Mouse (Mus musculus) left cerebral cortex, adult 18-20 months (tissue): Measurements from ENCODE around the gene Hoxb7. TPM values are rescaled to one million over a fixed set of nuclear protein-coding genes. Genes with fewer than 3 reads are reported as not detected.

ENCODE experiments used
- DNase-seq, 2 experiments: peaks; one replicate each; pipeline ENCODE4 v3.0.0; 2021 to 2022; ENCODE audit warnings: low spot score in 2 of 2, mixed read lengths in 1 of 2
- microRNA-seq, 2 experiments: library from miRNA; unstranded; fragments of <30 nt; microRNA quantifications; one replicate each; pipeline ENCODE4 v1.2.0; 2021
- total RNA-seq, 2 experiments: library from RNA; stranded (reverse); gene quantifications; 2 replicates each; pipeline ENCODE4 v1.2.3; 2021

Gene Hoxb7
- total RNA-seq, 2 experiments from 2014 or later: not detected

GRCm38 (mm10) chr11:96332618-96333032, 46.2 kb downstream of the Hoxb7 start:
- DNase-seq: no peak

GRCm38 (mm10) chr11:96333241-96334001, 47.0 kb downstream of the Hoxb7 start:
- DNase-seq: no peak

- DNase-seq: no peak
These were observed 47.6 kb downstream of the Hoxb7 start for GRCm38 (mm10) chr11:96334002-96334364.

- DNase-seq: no peak
These were observed 48.6 kb downstream of the Hoxb7 start for GRCm38 (mm10) chr11:96334998-96335397.

GRCm38 (mm10) chr11:96336597-96336996, 50.2 kb downstream of the Hoxb7 start:
- DNase-seq: no peak

GRCm38 (mm10) chr11:96337026-96337425, 50.6 kb downstream of the Hoxb7 start:
- no peak for DNase-seq

GRCm38 (mm10) chr11:96338957-96339855, 52.8 kb downstream of the Hoxb7 start:
- no peak for DNase-seq

Small RNA genes within 50 kb of the gene (microRNA-seq; reads per million reads assigned to microRNA genes)
- gene Mir10a: 9.2 to 20.1 reads per million in 2 experiments
- 0 reads per million in 2 experiments for gene Mir196a-1

Other genes starting within 250 kb of the Hoxb7 start
- 10 to 100 TPM; 61.9 to 63.1 TPM for gene Ube2z, start 221.2 kb upstream of the Hoxb7 start, total RNA-seq
- 100 to 1,000 TPM; 349 to 365 TPM for gene Atp5g1, start 211.0 kb upstream of the Hoxb7 start, total RNA-seq
- gene Calcoco2, start 174.7 kb upstream of the Hoxb7 start, total RNA-seq: not detected
- gene Ttll6, start 152.8 kb upstream of the Hoxb7 start, total RNA-seq: under 1 TPM in 1 of 2 experiments, not detected in 1; 0.12 TPM
- not detected for gene Hoxb13, start 92.3 kb upstream of the Hoxb7 start, total RNA-seq
- gene Hoxb9, start 15.2 kb upstream of the Hoxb7 start, total RNA-seq: not detected
- not detected for gene Hoxb8, start 4.7 kb upstream of the Hoxb7 start, total RNA-seq
- gene Hoxb6, start 5.9 kb downstream of the Hoxb7 start, total RNA-seq: not detected
- gene Hoxb5, start 16.7 kb downstream of the Hoxb7 start, total RNA-seq: not detected
- not detected for gene Hoxb4, start 31.6 kb downstream of the Hoxb7 start, total RNA-seq
- not detected for gene Hoxb3, start 36.7 kb downstream of the Hoxb7 start, total RNA-seq
- not detected for gene Hoxb2, start 63.9 kb downstream of the Hoxb7 start, total RNA-seq
- not detected for gene Hoxb1, start 79.1 kb downstream of the Hoxb7 start, total RNA-seq
- gene Skap1, start 178.0 kb downstream of the Hoxb7 start, total RNA-seq: 1 to 10 TPM; 1.9 to 2.1 TPM